Mouse (Mus musculus) MEL (cell line): Measurements from ENCODE around the gene Asb3. TPM values are rescaled to one million over a fixed set of nuclear protein-coding genes. Genes with fewer than 3 reads are reported as not detected.
"Not testable (repeated sequence)": the region's sequence is repeated elsewhere in the genome, so short reads cannot be mapped to it uniquely, and the experiment has no call there.

Experiments used
- DNase-seq: peaks from one replicate; pipeline ENCODE4 v3.0.0; 2011; ENCODE audit warnings: low read depth, low spot score
- H3K27ac ChIP-seq: 2 replicates; pipeline ENCODE4 v1.5.1; 2012; ENCODE audit warnings: low read depth, mild to moderate bottlenecking, control low read depth, low read length, moderate library complexity; ENCODE audit not compliant: control insufficient read depth
- H3K27me3 ChIP-seq, 2 experiments: fragments of 150-350 bp in 1 of 2; sonication (generic) in 1 of 2; 2 replicates each; pipeline ENCODE4 v1.6.1; 2012; ENCODE audit warnings: low read length in 2 of 2, mild to moderate bottlenecking in 2 of 2, improper control_type of control experiment in 1 of 2, moderate library complexity in 1 of 2; ENCODE audit not compliant: insufficient read depth in 2 of 2, control insufficient read depth in 1 of 2
- H3K36me3 ChIP-seq, 2 experiments: 2 replicates each; pipeline ENCODE4 v1.6.1; 2012 to 2014; ENCODE audit warnings: low read length in 2 of 2, improper control_type of control experiment in 1 of 2, inconsistent platforms in 1 of 2, mild to moderate bottlenecking in 1 of 2; ENCODE audit not compliant: insufficient read depth in 2 of 2, control insufficient read depth in 1 of 2
- H3K4me1 ChIP-seq, 2 experiments: fragments of 150-350 bp in 1 of 2; sonication (generic) in 1 of 2; 2 replicates each; pipeline ENCODE4 v1.6.1; 2012; ENCODE audit warnings: low read length in 2 of 2, improper control_type of control experiment in 1 of 2, mild to moderate bottlenecking in 1 of 2; ENCODE audit not compliant: insufficient read depth in 2 of 2, control insufficient read depth in 1 of 2
- H3K4me3 ChIP-seq, 2 experiments: fragments of 150-350 bp in 1 of 2; sonication (generic) in 1 of 2; 2 replicates each; pipeline ENCODE4 v1.5.1; 2012; ENCODE audit warnings: low read depth in 2 of 2, low read length in 2 of 2, mild to moderate bottlenecking in 2 of 2, moderate library complexity in 2 of 2, control low read depth in 1 of 2, improper control_type of control experiment in 1 of 2; ENCODE audit not compliant: control insufficient read depth in 1 of 2, insufficient read depth in 1 of 2
- H3K79me2 ChIP-seq: 2 replicates; pipeline ENCODE4 v1.6.1; 2012; ENCODE audit warnings: mild to moderate bottlenecking, low read length, moderate library complexity; ENCODE audit not compliant: control insufficient read depth, poor library complexity, insufficient read depth
- H3K9ac ChIP-seq: 2 replicates; pipeline ENCODE4 v1.6.1; 2012; ENCODE audit warnings: low read depth, mild to moderate bottlenecking, control low read depth, low read length, moderate library complexity; ENCODE audit not compliant: control insufficient read depth, poor library complexity, severe bottlenecking
- H3K9me3 ChIP-seq: fragments of 150-350 bp; sonication (generic); replicated peaks from 2 replicates; pipeline ENCODE4 v1.6.1; 2012; ENCODE audit warnings: mild to moderate bottlenecking, low read length, improper control_type of control experiment, moderate library complexity; ENCODE audit not compliant: insufficient read depth
- BHLHE40 ChIP-seq: IDR thresholded peaks from 2 replicates; pipeline ENCODE4 v1.6.1; 2012; ENCODE audit warnings: low read depth, mild to moderate bottlenecking, inconsistent platforms, low read length, improper control_type of control experiment, borderline replicate concordance
- CHD2 ChIP-seq: IDR thresholded peaks from 2 replicates; pipeline ENCODE4 v1.6.1; 2011; ENCODE audit warnings: low read length, improper control_type of control experiment
- CTCF ChIP-seq, 3 experiments: IDR thresholded peaks in 2 of 3; conservative IDR thresholded peaks in 1 of 3; 2 replicates each; pipeline ENCODE4 v1.5.1; 2011 to 2012; ENCODE audit warnings: low read length in 3 of 3, low read depth in 2 of 3, mild to moderate bottlenecking in 2 of 3, improper control_type of control experiment in 1 of 3, inconsistent platforms in 1 of 3, mixed read lengths in 1 of 3, moderate library complexity in 1 of 3; ENCODE audit not compliant: control insufficient read depth in 1 of 3, insufficient read depth in 1 of 3, poor library complexity in 1 of 3, severe bottlenecking in 1 of 3
- ETS1 ChIP-seq: IDR thresholded peaks from 2 replicates; pipeline ENCODE4 v1.6.1; 2012; ENCODE audit warnings: low read depth, mild to moderate bottlenecking, inconsistent platforms, low read length, improper control_type of control experiment, moderate library complexity
- GATA1 ChIP-seq: IDR thresholded peaks from 2 replicates; pipeline ENCODE4 v1.6.1; 2011; ENCODE audit warnings: low read depth, low read length, improper control_type of control experiment
- KAT2A ChIP-seq: conservative IDR thresholded peaks from 2 replicates; pipeline ENCODE4 v1.6.1; 2012; ENCODE audit warnings: low read depth, low read length, improper control_type of control experiment, inconsistent platforms
- MAFK ChIP-seq: IDR thresholded peaks from 2 replicates; pipeline ENCODE4 v1.6.1; 2011; ENCODE audit warnings: low read depth, mild to moderate bottlenecking, low read length, improper control_type of control experiment, borderline replicate concordance
- MAX ChIP-seq: IDR thresholded peaks from 2 replicates; pipeline ENCODE4 v1.6.1; 2011; ENCODE audit warnings: low read length, improper control_type of control experiment
- MXI1 ChIP-seq: IDR thresholded peaks from 2 replicates; pipeline ENCODE4 v1.6.1; 2011; ENCODE audit warnings: mild to moderate bottlenecking, low read depth, low read length, improper control_type of control experiment
- POLR2AphosphoS5 ChIP-seq: IDR thresholded peaks from 2 replicates; pipeline ENCODE4 v1.6.1; 2012; ENCODE audit warnings: low read depth, borderline replicate concordance, mild to moderate bottlenecking, inconsistent platforms, low read length, moderate library complexity, mixed read lengths
- RCOR1 ChIP-seq: IDR thresholded peaks from 2 replicates; pipeline ENCODE4 v1.6.1; 2012; ENCODE audit warnings: low read depth, mild to moderate bottlenecking, inconsistent platforms, low read length, improper control_type of control experiment
- TBP ChIP-seq: IDR thresholded peaks from 2 replicates; pipeline ENCODE4 v1.8.0; 2011; ENCODE audit warnings: low read depth, low read length, improper control_type of control experiment
- ZKSCAN1 ChIP-seq: IDR thresholded peaks from 2 replicates; pipeline ENCODE4 v1.6.1; 2012; ENCODE audit warnings: low read depth, mild to moderate bottlenecking, inconsistent platforms, low read length, improper control_type of control experiment, moderate library complexity
- polyA plus RNA-seq, 2 experiments: library from polyadenylated mRNA; stranded (reverse) in 1 of 2; unstranded in 1 of 2; fragments of >175 nt in 1 of 2; fragments of >200 nt in 1 of 2; gene quantifications; 2 replicates each; pipeline versions ENCODE4 v1.2.1 to v1.2.4; 2012; ENCODE audit warnings: low replicate concordance in 2 of 2, low read depth in 1 of 2; ENCODE audit not compliant: insufficient read length in 2 of 2, insufficient read depth in 1 of 2, missing spikeins in 1 of 2
- total RNA-seq: library from RNA; depleted of rRNA; stranded (reverse); fragments of 300-350 nt; gene quantifications from 2 replicates; pipeline ENCODE4 v1.2.3, GENCODE M21; 2012

Gene Asb3
- total and polyA plus RNA-seq, 3 experiments, result 7.9 to 14.3 TPM; not detected in 1

DNA sequence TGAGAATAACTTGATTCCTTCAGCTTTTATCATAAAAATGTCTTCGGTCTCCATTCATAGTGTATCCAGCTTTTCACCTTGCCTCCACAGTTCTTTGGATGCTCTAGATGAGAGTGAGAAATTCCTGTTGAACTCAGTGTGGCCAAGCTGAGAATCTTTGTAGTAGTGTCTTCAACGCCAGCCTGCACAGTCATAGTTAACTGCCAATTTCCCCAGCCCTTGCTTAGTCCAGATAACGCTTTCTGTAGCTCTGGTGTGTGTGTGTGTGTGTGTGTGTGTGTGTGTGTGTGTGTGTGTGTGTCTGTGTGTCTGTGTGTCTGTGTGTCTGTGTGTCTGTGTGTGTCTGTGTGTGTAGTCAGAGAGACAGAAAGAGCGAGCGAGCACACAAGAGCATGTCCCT lies 220.1 kb downstream of the Asb3 start (continued):
- TF ChIP-seq CHD2 (no peak), CTCF (IDR thresholded peaks at IDR 0.05 in 2 of 3, conservative IDR thresholded peaks at IDR 0.05 in 1 of 3; ENCODE audit: control insufficient read depth in 1 of 3, insufficient read depth in 1 of 3, low read depth in 2 of 3, low read length in 3 of 3, poor library complexity in 1 of 3, severe bottlenecking in 1 of 3) (no peak), ETS1 (0 out of 2 replicates have a peak, but pooled peaks have one; percentile 23), POLR2AphosphoS5 (no peak), TBP (no peak), BHLHE40 (no peak), GATA1 (peak; percentile 15; the same call in 1 of the 2 replicates), MXI1 (no peak), KAT2A (no peak), MAX (no peak), MAFK (no peak), ZKSCAN1 (no peak), RCOR1 (peak; percentile 70; the same call in 1 of the 2 replicates)

DNA sequence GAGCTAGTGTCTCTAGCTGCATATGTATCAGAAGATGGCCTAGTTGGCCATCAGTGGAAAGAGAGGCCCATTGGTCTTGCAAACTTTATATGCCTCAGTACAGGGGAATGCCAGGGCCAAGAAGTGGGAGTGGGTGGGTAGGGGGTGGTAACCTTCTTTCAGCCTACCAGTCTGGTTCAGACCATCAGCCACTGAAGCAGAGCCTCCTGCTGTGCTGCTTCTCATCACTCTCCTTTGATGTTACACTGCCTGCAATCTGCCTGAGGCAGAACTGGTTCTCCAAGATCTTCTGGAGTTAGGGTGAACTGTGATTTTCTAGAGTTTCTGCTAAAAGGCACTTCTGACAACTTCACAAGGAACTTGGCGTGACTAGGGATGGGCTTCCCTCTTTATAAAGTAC lies 241.7 kb downstream of the Asb3 start:
- not testable (repeated sequence) for H3K27ac ChIP-seq, H3K79me2 ChIP-seq, H3K36me3 ChIP-seq, H3K4me1 ChIP-seq, H3K4me3 ChIP-seq, H3K9me3 ChIP-seq, DNase-seq, H3K27me3 ChIP-seq, H3K9ac ChIP-seq

DNA sequence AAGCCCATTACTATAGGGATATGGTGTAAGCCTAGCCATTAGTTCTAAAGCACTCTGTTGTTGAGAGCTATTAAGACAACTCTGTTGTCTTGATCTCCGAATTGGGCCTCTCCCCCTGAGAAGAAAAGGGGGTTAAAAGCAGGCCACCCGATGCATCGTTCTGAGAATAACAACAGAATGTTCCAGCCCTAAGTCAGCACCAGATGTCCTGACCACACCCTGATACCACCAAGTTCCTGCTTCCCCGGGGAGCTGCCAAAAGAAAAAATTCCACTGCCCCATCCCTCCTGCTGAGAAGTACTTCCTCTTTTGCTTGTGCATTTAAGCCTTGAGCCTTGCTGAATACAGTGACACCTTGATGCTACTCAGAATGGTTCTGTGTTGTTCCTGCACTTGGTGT lies 248.5 kb downstream of the Asb3 start:
- not testable (repeated sequence) for H3K27me3 ChIP-seq, H3K79me2 ChIP-seq, H3K4me1 ChIP-seq, H3K4me3 ChIP-seq, H3K27ac ChIP-seq, H3K36me3 ChIP-seq, H3K9me3 ChIP-seq, H3K9ac ChIP-seq
- peak; percentile 36 for DNase-seq

DNA sequence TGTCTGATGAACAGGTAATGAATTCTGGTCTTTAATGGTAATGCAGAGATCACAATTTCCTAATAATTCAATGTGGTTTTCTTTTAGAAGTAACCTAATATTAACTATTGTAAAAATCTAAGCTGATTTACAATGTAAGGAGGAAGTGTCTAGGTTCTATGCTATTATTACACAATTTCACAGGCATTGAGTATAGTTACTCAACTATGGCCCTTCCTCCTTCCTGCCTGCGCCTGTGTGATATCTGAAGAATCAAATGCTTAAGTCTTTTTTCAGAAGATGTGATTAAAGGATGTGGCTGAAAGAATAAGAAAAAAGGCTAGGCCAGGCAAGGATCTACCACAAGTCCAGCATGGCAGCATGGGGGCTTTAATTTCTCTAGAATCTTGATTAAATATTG lies 249.6 kb downstream of the Asb3 start:
- H3K36me3 ChIP-seq, H3K27me3 ChIP-seq, H3K4me3 ChIP-seq, H3K27ac ChIP-seq, H3K9ac ChIP-seq, H3K4me1 ChIP-seq, H3K9me3 ChIP-seq, H3K79me2 ChIP-seq, DNase-seq: not testable (repeated sequence)

DNA sequence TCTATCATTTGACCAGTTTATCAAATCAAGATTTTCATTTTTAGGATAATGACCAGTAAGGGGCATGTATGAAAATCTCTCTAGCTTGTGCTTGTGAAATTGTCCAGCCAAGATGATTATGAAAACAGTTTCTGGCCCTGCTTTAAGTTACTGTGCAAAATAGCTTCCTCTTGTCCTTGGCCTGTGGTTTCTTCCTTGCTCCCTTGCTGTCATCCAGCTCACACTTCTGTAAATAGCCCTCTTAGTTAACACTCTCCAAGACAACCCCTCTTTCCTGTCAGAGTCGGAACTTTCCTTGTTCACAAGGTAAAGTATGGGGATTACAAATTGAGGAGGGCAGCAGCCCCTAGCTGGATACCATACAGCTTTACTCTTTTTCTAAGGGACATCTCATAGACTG lies 253.2 kb downstream of the Asb3 start:
- H3K27me3 ChIP-seq, H3K4me3 ChIP-seq, H3K4me1 ChIP-seq, DNase-seq, H3K9me3 ChIP-seq, H3K9ac ChIP-seq, H3K27ac ChIP-seq, H3K79me2 ChIP-seq, H3K36me3 ChIP-seq: not testable (repeated sequence)
